Mouse (Mus musculus): Measurements from ENCODE around the gene Srsf3.
"Not testable (repeated sequence)": the region's sequence is repeated elsewhere in the genome, so short reads cannot be mapped to it uniquely, and the experiment has no call there.

Gene Srsf3

GRCm38 (mm10) chr17:29065971-29066370 lies 33.5 kb downstream of the Srsf3 start:
- DNase-seq: no peak

- DNase-seq: not testable (repeated sequence)
Observed at GRCm38 (mm10) chr17:29067416-29067815, 35.0 kb downstream of the Srsf3 start.

GRCm38 (mm10) chr17:29067847-29068246 lies 35.4 kb downstream of the Srsf3 start:
- no peak for DNase-seq

- no peak for DNase-seq
Observed at GRCm38 (mm10) chr17:29069063-29069462, 36.6 kb downstream of the Srsf3 start.

GRCm38 (mm10) chr17:29071820-29072219 lies 39.4 kb downstream of the Srsf3 start:
- DNase-seq: no peak

- DNase-seq: no peak
Observed at GRCm38 (mm10) chr17:29072701-29073307, 40.4 kb downstream of the Srsf3 start.

GRCm38 (mm10) chr17:29073313-29073712 lies 40.9 kb downstream of the Srsf3 start:
- DNase-seq: no peak

GRCm38 (mm10) chr17:29074085-29074484 lies 41.7 kb downstream of the Srsf3 start:
- DNase-seq: no peak

GRCm38 (mm10) chr17:29076235-29076634 lies 43.8 kb downstream of the Srsf3 start:
- no peak for DNase-seq

- DNase-seq: no peak
Observed at GRCm38 (mm10) chr17:29077786-29078509, 45.5 kb downstream of the Srsf3 start.

GRCm38 (mm10) chr17:29078519-29079383 lies 46.3 kb downstream of the Srsf3 start:
- no peak for DNase-seq

GRCm38 (mm10) chr17:29080758-29081617 lies 48.6 kb downstream of the Srsf3 start:
- DNase-seq: no peak

- DNase-seq: no peak
Observed at GRCm38 (mm10) chr17:29081618-29082381, 49.4 kb downstream of the Srsf3 start.

- DNase-seq: no peak
Observed at GRCm38 (mm10) chr17:29083586-29083985, 51.2 kb downstream of the Srsf3 start.

GRCm38 (mm10) chr17:29084656-29085055 lies 52.2 kb downstream of the Srsf3 start:
- no peak for DNase-seq

GRCm38 (mm10) chr17:29085266-29085665 lies 52.8 kb downstream of the Srsf3 start:
- no peak for DNase-seq

- no peak for DNase-seq
Observed at GRCm38 (mm10) chr17:29086916-29087315, 54.5 kb downstream of the Srsf3 start.

GRCm38 (mm10) chr17:29090776-29091175 lies 58.3 kb downstream of the Srsf3 start, which contains the start of gene Cdkn1a:
TSS of gene Cdkn1a (plus strand) at chr17:29090976.
- DNase-seq: no peak

- DNase-seq: no peak
Observed at GRCm38 (mm10) chr17:29091348-29091944, 59.0 kb downstream of the Srsf3 start.

GRCm38 (mm10) chr17:29092497-29092896 lies 60.1 kb downstream of the Srsf3 start:
- no peak for DNase-seq

Measured in spleen, adult 18-20 months (tissue).